Mouse (Mus musculus): ENCODE data around the gene Zfp148. TPM values are rescaled to one million over a fixed set of nuclear protein-coding genes. Genes with fewer than 3 reads are reported as not detected.

Zfp148 gene
- total RNA-seq, 2 experiments from 2014 or later = 5.8 to 11.5 TPM

- ATAC-seq (replicated peaks; ENCODE audit: low FRiP score, poor library complexity, severe bottlenecking) = no peak
Observed at GRCm38 (mm10) chr16:33519916-33520568, 139.4 kb downstream of the Zfp148 start.

- ATAC-seq (replicated peaks; ENCODE audit: low FRiP score, poor library complexity, severe bottlenecking) = no peak
Observed at GRCm38 (mm10) chr16:33522516-33522915, 141.9 kb downstream of the Zfp148 start.

- no peak for ATAC-seq (replicated peaks; ENCODE audit: low FRiP score, poor library complexity, severe bottlenecking)
Observed at GRCm38 (mm10) chr16:33523571-33523970, 142.9 kb downstream of the Zfp148 start.

GRCm38 (mm10) chr16:33529502-33530454, 149.1 kb downstream of the Zfp148 start:
- ATAC-seq (replicated peaks; ENCODE audit: low FRiP score, poor library complexity, severe bottlenecking) = no peak

DNA sequence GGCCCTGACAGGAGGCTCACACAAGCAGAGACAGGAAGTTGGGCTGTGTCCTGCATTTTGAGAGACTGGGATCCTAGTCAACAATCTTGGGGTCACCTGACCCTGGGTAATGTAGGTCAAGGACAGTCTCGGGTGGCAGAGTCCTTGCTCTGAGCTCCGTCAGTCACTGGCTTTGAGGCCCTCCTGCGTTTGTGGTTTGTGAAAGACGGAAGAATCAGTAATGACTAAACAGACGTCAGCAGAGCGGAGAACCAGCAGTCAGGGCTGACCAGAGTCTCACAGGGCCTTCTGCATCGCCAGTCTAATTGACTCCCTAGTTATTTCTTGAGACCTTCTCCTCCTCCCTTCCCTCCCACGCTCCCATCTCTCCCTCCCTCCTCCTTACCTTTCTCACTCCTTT, 150.5 kb downstream of the Zfp148 start:
- no peak for ATAC-seq (replicated peaks; ENCODE audit: low FRiP score, poor library complexity, severe bottlenecking)

- no peak for ATAC-seq (replicated peaks; ENCODE audit: low FRiP score, poor library complexity, severe bottlenecking)
Observed at GRCm38 (mm10) chr16:33536456-33536855, 155.8 kb downstream of the Zfp148 start.

- no peak for ATAC-seq (replicated peaks; ENCODE audit: low FRiP score, poor library complexity, severe bottlenecking)
Observed at GRCm38 (mm10) chr16:33537499-33538225, 157.0 kb downstream of the Zfp148 start.

- no peak for ATAC-seq (replicated peaks; ENCODE audit: low FRiP score, poor library complexity, severe bottlenecking)
Observed at GRCm38 (mm10) chr16:33544346-33544745, 163.7 kb downstream of the Zfp148 start.

GRCm38 (mm10) chr16:33545530-33545929, 164.9 kb downstream of the Zfp148 start:
- no peak for ATAC-seq (replicated peaks; ENCODE audit: low FRiP score, poor library complexity, severe bottlenecking)

GRCm38 (mm10) chr16:33553689-33554342, 173.2 kb downstream of the Zfp148 start:
- no peak for ATAC-seq (replicated peaks; ENCODE audit: low FRiP score, poor library complexity, severe bottlenecking)

Other genes starting within 250 kb of the Zfp148 start
- gene Osbpl11, start 195.8 kb upstream of the Zfp148 start, total RNA-seq (2015; ENCODE audit: low replicate concordance) = 3.8 and 4.2 TPM in 2 replicates
- 3.0 and 7.9 TPM in 2 replicates for gene Osbpl11, start 195.8 kb upstream of the Zfp148 start, total RNA-seq (2017; ENCODE audit: low replicate concordance)
- 7.1 and 10.0 TPM in 2 replicates for gene Snx4, start 129.4 kb upstream of the Zfp148 start, total RNA-seq (2015; ENCODE audit: low replicate concordance)
- gene Snx4, start 129.4 kb upstream of the Zfp148 start, total RNA-seq (2017; ENCODE audit: low replicate concordance) = 15.3 and 15.6 TPM in 2 replicates
- not detected in 2 replicates for gene Slc12a8, start 136.5 kb downstream of the Zfp148 start, total RNA-seq (2015; ENCODE audit: low replicate concordance)
- not detected in 2 replicates for gene Slc12a8, start 136.5 kb downstream of the Zfp148 start, total RNA-seq (2017; ENCODE audit: low replicate concordance)